Mouse (Mus musculus) small intestine, adult 10 weeks (tissue): Measurements from ENCODE around the gene Igll1. TPM values are rescaled to one million over a fixed set of nuclear protein-coding genes. Genes with fewer than 3 reads are reported as not detected.

Source experiments
- polyA plus RNA-seq: library from polyadenylated mRNA; stranded (reverse); fragments of 350-450 nt; fragmentation: Illumina TruSeq; extraction: RNeasy Lipid Tissue Mini Kit (QIAGEN cat#74804); gene quantifications from one replicate; pipeline ENCODE4 v1.2.3, GENCODE M21; 2014; ENCODE audit warnings: low replicate concordance

Igll1 gene
- polyA plus RNA-seq: not detected

DNA sequence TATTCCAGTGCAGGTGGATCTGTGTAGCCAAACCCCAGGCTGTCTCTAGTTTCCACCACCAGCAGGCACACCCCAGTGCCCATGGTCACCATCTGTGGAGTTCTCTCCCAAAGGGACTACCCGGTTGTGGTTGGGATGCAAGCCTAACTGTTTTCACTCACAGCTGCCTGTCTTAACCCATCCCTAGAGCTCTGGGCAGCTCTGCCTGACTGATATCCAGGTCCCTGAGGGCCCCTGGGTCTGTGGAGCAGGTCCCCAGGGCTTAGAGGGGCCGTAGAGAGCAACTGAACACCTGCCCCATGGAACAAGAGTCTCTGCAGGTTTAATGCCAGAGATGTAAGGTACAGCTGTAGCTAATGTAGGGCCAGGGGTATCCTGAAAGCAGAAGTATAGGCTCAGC, at the start of gene Igll1:
Igll1 (minus strand) TSS at position 8 of the 400 bp plus-strand sequence.

GRCm38 (mm10) chr16:16896382-16897055, 32.7 kb upstream of the Igll1 start, which contains the start of gene Ppm1f:
TSS of gene Ppm1f (plus strand) at chr16:16896469.

DNA sequence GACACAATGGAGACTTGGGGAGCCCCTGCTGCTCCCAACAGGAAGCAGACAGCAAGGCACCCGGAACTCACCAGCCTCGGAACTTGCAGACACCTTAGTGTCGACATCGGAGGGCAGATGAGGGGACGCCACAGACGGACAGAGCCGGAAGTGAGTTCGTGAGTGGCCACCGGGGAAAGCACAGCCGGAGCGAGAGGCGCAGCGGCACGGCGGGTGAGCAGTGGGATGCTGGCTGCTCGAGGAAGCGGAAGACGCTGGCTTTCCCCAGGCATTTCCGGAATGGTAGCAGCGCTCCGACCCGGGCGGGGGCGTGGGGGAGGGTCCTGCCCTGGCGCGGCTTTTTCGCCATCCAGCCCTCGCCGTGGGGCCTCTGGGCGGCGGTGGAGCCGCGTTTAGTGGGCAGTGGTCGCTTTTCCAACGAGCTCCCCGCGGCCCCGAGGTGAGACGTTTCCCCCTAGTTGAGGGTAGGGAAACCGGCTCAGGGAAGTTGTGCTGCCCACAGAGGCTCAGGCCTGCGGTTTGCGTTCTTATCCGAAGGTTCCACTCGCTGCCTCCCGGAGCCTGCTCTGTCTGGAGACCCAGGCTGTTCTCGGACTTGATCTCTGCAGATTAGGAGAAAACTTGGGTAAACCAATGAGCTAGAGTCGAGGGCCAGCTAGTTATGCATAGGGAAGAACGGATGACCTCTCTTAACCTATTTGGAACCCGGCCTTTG, 7.0 kb upstream of the Igll1 start, which contains the start of the genes Top3b and Vpreb1:
Top3b (plus strand) TSS at position 120 of the 715 bp plus-strand sequence.
Vpreb1 (minus strand) TSS at position 227 of the 715 bp plus-strand sequence.

DNA sequence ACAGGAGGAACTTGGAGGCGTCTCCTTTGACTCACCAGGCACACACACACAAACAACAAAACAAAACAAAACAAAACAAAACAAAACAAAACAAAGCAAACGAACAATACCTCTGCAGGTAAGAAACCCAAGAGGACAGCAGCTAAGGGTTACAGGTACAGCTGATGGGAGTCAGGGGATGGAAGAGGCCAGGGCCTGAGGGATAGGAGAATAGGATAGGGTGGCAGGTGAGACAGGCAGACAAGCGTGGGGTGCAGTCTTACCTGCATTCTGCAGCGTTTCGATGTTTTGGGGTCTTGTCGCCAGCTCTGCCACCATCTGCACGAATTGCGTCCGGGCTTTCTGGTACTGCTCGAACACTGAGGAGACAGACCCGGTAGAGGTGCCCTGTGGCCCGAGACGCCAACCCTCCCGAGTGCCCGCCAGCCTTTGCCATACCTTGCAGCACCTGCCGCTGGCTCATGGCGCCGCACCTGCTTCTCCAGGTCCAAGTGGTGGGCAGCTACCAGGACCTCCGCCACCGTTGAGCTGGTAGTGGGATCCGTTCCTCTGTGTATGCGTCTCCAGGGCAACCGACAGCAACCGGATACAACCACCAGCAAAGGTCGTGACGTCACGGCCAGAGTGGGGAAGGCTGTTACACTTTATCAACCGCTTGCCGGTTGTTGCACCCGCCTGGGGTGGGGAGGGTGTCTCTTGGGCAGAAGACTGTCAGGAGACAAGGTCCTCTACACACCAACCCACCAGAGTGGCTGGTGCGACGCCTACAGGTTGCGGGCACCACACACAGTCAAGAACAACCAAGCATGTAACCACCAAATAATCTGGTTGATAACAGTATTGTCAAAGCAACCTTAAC, 34.8 kb downstream of the Igll1 start, which contains the start of gene Spag6l:
Spag6l (minus strand) TSS at position 700 of the 859 bp plus-strand sequence.

Other genes with a start within 250 kb of the Igll1 start
- not detected for gene Olfr19, start 187.6 kb downstream of the Igll1 start, polyA plus RNA-seq
- gene Spag6l, start 34.5 kb downstream of the Igll1 start, polyA plus RNA-seq: 0.15 TPM
- 8.6 TPM for gene Top3b, start 6.8 kb upstream of the Igll1 start, polyA plus RNA-seq
- gene Vpreb1, start 6.9 kb upstream of the Igll1 start, polyA plus RNA-seq: not detected
- 0.97 TPM for gene Ppm1f, start 32.5 kb upstream of the Igll1 start, polyA plus RNA-seq
- 238 TPM for gene Mapk1, start 119.4 kb upstream of the Igll1 start, polyA plus RNA-seq
- 0.26 TPM for gene Ypel1, start 205.7 kb upstream of the Igll1 start, polyA plus RNA-seq
- 123 TPM for gene Ppil2, start 247.3 kb upstream of the Igll1 start, polyA plus RNA-seq